Mouse (Mus musculus): ENCODE measurements around the gene Scai. TPM values are rescaled to one million over a fixed set of nuclear protein-coding genes. Genes with fewer than 3 reads are reported as not detected.

Gene Scai
- polyA plus RNA-seq, 1 experiment from 2014 or later: 19.0 TPM

- peaks cover 5% of the 10 kb centered on the region; the same call in 1 of the 2 replicates for H3K36me3 ChIP-seq
- H3K4me1 ChIP-seq: peaks cover 5% of the 10 kb centered on the region; the same call in 1 of the 2 replicates
- H3K27ac ChIP-seq: peak within 1 kb of the TSS; percentile 89
- H3K4me2 ChIP-seq (replicated peaks): peak within 1 kb of the TSS; percentile 76
- H3K9ac ChIP-seq: peak within 1 kb of the TSS; percentile 81
- peak; percentile 97 for ATAC-seq (ENCODE audit: insufficient number of reproducible peaks, insufficient read depth, low FRiP score, low TSS enrichment)
- no peaks in the 10 kb centered on the region for H3K9me3 ChIP-seq
- H3K4me3 ChIP-seq: peak within 1 kb of the TSS; percentile 87
- under 1% methylated on average over 50 of the region's 50 CpGs for WGBS
- no peaks in the 10 kb centered on the region for H3K27me3 ChIP-seq
These were observed 125.0 kb downstream of the Scai start, which contains the start of gene Golga1 for GRCm38 (mm10) chr2:39065400-39065987. TSS of gene Golga1 (minus strand) at chr2:39065541.

- peak; percentile 83 for ATAC-seq (ENCODE audit: insufficient number of reproducible peaks, insufficient read depth, low FRiP score, low TSS enrichment)
- peak overlapping the region; percentile 89 for H3K27ac ChIP-seq
- WGBS: 10% methylated on average over 25 of the region's 25 CpGs
These were observed 125.7 kb downstream of the Scai start for GRCm38 (mm10) chr2:39064687-39065399.

GRCm38 (mm10) chr2:39048515-39048914, 142.0 kb downstream of the Scai start:
- Histone ChIP-seq H3K36me3 (peaks cover 63% of the 10 kb centered on the region), H3K9me3 (no peaks in the 10 kb centered on the region), H3K4me3 (no peak overlapping the region), H3K4me2 (replicated peaks) (no peak overlapping the region), H3K27ac (no peak overlapping the region), H3K27me3 (no peaks in the 10 kb centered on the region), H3K4me1 (no peaks in the 10 kb centered on the region), H3K9ac (no peak overlapping the region)
- ATAC-seq (ENCODE audit: insufficient number of reproducible peaks, insufficient read depth, low FRiP score, low TSS enrichment): no peak
- WGBS: 91% methylated on average over 1 of the region's 1 CpGs

More at GRCm38 (mm10) chr2:39064687-39065399, 125.7 kb downstream of the Scai start:
- peak overlapping the region; percentile 87 for H3K4me3 ChIP-seq
- peak overlapping the region; percentile 76 for H3K4me2 ChIP-seq (replicated peaks)
- H3K27me3 ChIP-seq: no peaks in the 10 kb centered on the region
- peaks cover 5% of the 10 kb centered on the region; the same call in 1 of the 2 replicates for H3K4me1 ChIP-seq
- peak overlapping the region; percentile 81 for H3K9ac ChIP-seq
- H3K36me3 ChIP-seq: peaks cover 10% of the 10 kb centered on the region
- no peaks in the 10 kb centered on the region for H3K9me3 ChIP-seq

GRCm38 (mm10) chr2:39040215-39040614, 150.3 kb downstream of the Scai start:
- Histone ChIP-seq H3K27ac (no peak overlapping the region), H3K9me3 (no peaks in the 10 kb centered on the region), H3K4me1 (no peaks in the 10 kb centered on the region), H3K9ac (no peak overlapping the region), H3K4me3 (no peak overlapping the region), H3K4me2 (replicated peaks) (no peak overlapping the region), H3K36me3 (peaks cover 54% of the 10 kb centered on the region), H3K27me3 (no peaks in the 10 kb centered on the region)
- 86% methylated on average over 1 of the region's 1 CpGs for WGBS
- ATAC-seq (ENCODE audit: insufficient number of reproducible peaks, insufficient read depth, low FRiP score, low TSS enrichment): no peak

GRCm38 (mm10) chr2:39031611-39032010, 158.9 kb downstream of the Scai start:
- WGBS: 92% methylated on average over 1 of the region's 1 CpGs
- no peak for ATAC-seq (ENCODE audit: insufficient number of reproducible peaks, insufficient read depth, low FRiP score, low TSS enrichment)
- peaks cover 77% of the 10 kb centered on the region for H3K36me3 ChIP-seq

GRCm38 (mm10) chr2:39020004-39020403, 170.5 kb downstream of the Scai start:
- Histone ChIP-seq H3K4me1 (no peaks in the 10 kb centered on the region), H3K36me3 (peaks cover 84% of the 10 kb centered on the region), H3K27me3 (no peaks in the 10 kb centered on the region), H3K4me3 (no peak overlapping the region), H3K9ac (no peak overlapping the region), H3K4me2 (replicated peaks) (no peak overlapping the region), H3K27ac (no peak overlapping the region), H3K9me3 (no peaks in the 10 kb centered on the region)
- WGBS: 84% methylated on average over 1 of the region's 1 CpGs
- ATAC-seq (ENCODE audit: insufficient number of reproducible peaks, insufficient read depth, low FRiP score, low TSS enrichment): no peak

More at GRCm38 (mm10) chr2:39031611-39032010, 158.9 kb downstream of the Scai start:
- H3K4me3 ChIP-seq: no peak overlapping the region
- H3K4me1 ChIP-seq: no peaks in the 10 kb centered on the region
- no peak overlapping the region for H3K27ac ChIP-seq
- no peak overlapping the region for H3K9ac ChIP-seq
- H3K4me2 ChIP-seq (replicated peaks): no peak overlapping the region
- H3K27me3 ChIP-seq: no peaks in the 10 kb centered on the region
- no peaks in the 10 kb centered on the region for H3K9me3 ChIP-seq

GRCm38 (mm10) chr2:39016581-39016980, 174.0 kb downstream of the Scai start:
- H3K4me3 ChIP-seq: no peak overlapping the region
- no peaks in the 10 kb centered on the region for H3K4me1 ChIP-seq
- peaks cover 86% of the 10 kb centered on the region for H3K36me3 ChIP-seq
- 74% methylated on average over 3 of the region's 3 CpGs for WGBS
- H3K27me3 ChIP-seq: no peaks in the 10 kb centered on the region
- no peaks in the 10 kb centered on the region for H3K9me3 ChIP-seq
- H3K9ac ChIP-seq: no peak overlapping the region
- ATAC-seq (ENCODE audit: insufficient number of reproducible peaks, insufficient read depth, low FRiP score, low TSS enrichment): no peak
- no peak overlapping the region for H3K27ac ChIP-seq
- H3K4me2 ChIP-seq (replicated peaks): no peak overlapping the region

Other genes with a start within 250 kb of the Scai start
- 1.9 and 2.1 TPM in 2 replicates for gene Wdr38, start 193.3 kb downstream of the Scai start, polyA plus RNA-seq (2016; fragmentation: Nextera tagmentation; extraction: Ambion mirVana)
- gene Arpc5l, start 185.4 kb downstream of the Scai start, polyA plus RNA-seq (2016; fragmentation: Nextera tagmentation; extraction: Ambion mirVana): 120 and 122 TPM in 2 replicates
- gene Rpl35, start 185.1 kb downstream of the Scai start, polyA plus RNA-seq (2016; fragmentation: Nextera tagmentation; extraction: Ambion mirVana): 1,101 and 1,116 TPM in 2 replicates
- 29.8 and 30.4 TPM in 2 replicates for gene Golga1, start 125.2 kb downstream of the Scai start, polyA plus RNA-seq (2016; fragmentation: Nextera tagmentation; extraction: Ambion mirVana)
- 64.6 and 67.1 TPM in 2 replicates for gene Ppp6c, start 35.7 kb upstream of the Scai start, polyA plus RNA-seq (2016; fragmentation: Nextera tagmentation; extraction: Ambion mirVana)